8 mouse cellular contexts compared by ENCODE assay signal in genomic region chr9:75546885-75547553, GRCm38 (mm10). TPM values are rescaled to one million over a fixed set of nuclear protein-coding genes. Genes with fewer than 3 reads are reported as not detected.
A peak's percentile ranks its signal among the peaks of the same experiment; 100 is the strongest.
DNase-seq lines count a peak whose midpoint lies in the region; ATAC-seq and TF ChIP-seq lines count a peak whose summit lies in the region.

No protein-coding gene starts in this region.

- no peak for TF ChIP-seq CTCF in lung, postnatal 0 days (IDR thresholded peaks at IDR 0.05)

- peak overlapping the region; percentile 82 for H3K27ac ChIP-seq in lung, postnatal 0 days (ENCODE audit: low read length)
- H3K27ac ChIP-seq in stomach, embryonic 15.5 days = peak overlapping the region; percentile 13; the same call in 1 of the 2 replicates
- H3K27ac ChIP-seq in forebrain, embryonic 10.5 days = no peak overlapping the region

- H3K4me2 ChIP-seq in lung, postnatal 0 days (replicated peaks; ENCODE audit: low read depth, low read length) = no peak overlapping the region
- no peak overlapping the region for H3K4me2 ChIP-seq in stomach, embryonic 15.5 days

- H3K36me3 ChIP-seq in lung, postnatal 0 days (ENCODE audit: insufficient read depth, low read length) = no peaks in the 10 kb centered on the region
- H3K36me3 ChIP-seq in stomach, embryonic 15.5 days = no peaks in the 10 kb centered on the region
- no peaks in the 10 kb centered on the region; the same call in 1 of the 2 replicates for H3K36me3 ChIP-seq in forebrain, embryonic 10.5 days (replicated peaks)

- 17% methylated on average over 12 of the region's 12 CpGs for WGBS in lung, postnatal 0 days
- WGBS in stomach, embryonic 15.5 days = 64% methylated on average over 12 of the region's 12 CpGs
- 88% methylated on average over 12 of the region's 12 CpGs for WGBS in forebrain, embryonic 10.5 days

- H3K27me3 ChIP-seq in lung, postnatal 0 days (replicated peaks; ENCODE audit: insufficient read depth, low read length) = no peaks in the 10 kb centered on the region
- no peaks in the 10 kb centered on the region for H3K27me3 ChIP-seq in stomach, embryonic 15.5 days (replicated peaks)
- H3K27me3 ChIP-seq in forebrain, embryonic 10.5 days (ENCODE audit: poor library complexity, severe bottlenecking) = no peaks in the 10 kb centered on the region

- no peaks in the 10 kb centered on the region for H3K9me3 ChIP-seq in lung, postnatal 0 days (ENCODE audit: low read length)
- no peaks in the 10 kb centered on the region for H3K9me3 ChIP-seq in stomach, embryonic 15.5 days
- H3K9me3 ChIP-seq in forebrain, embryonic 10.5 days = peaks cover 9% of the 10 kb centered on the region

- H3K4me1 ChIP-seq in lung, postnatal 0 days (ENCODE audit: insufficient read depth, low read depth, low read length) = peaks cover 36% of the 10 kb centered on the region; the same call in 1 of the 2 replicates
- peaks cover 12% of the 10 kb centered on the region; the same call in 1 of the 2 replicates for H3K4me1 ChIP-seq in stomach, embryonic 15.5 days
- peaks cover 15% of the 10 kb centered on the region for H3K4me1 ChIP-seq in forebrain, embryonic 10.5 days

- ATAC-seq in lung, postnatal 0 days = peak; percentile 96
- ATAC-seq in stomach, embryonic 15.5 days (ENCODE audit: insufficient read depth, low FRiP score, low read depth) = peak; percentile 65; the same call in 1 of the 2 replicates

- DNase-seq in thymus, postnatal 4 days = peak; percentile 32
- no peak for DNase-seq in thymus, postnatal 10 days (ENCODE audit: low spot score in 2 of 2)
- DNase-seq in gastrocnemius, adult 8-10 months (ENCODE audit: low spot score in 2 of 2) = peak; percentile 77 to 80
- peak; percentile 74 for DNase-seq in kidney, adult 11 months
- DNase-seq in lung, postnatal 0 days (ENCODE audit: low spot score) = peak; percentile 96
- no peak for DNase-seq in layer of hippocampus, postnatal 10 days (ENCODE audit: low spot score in 2 of 2)
- DNase-seq in forebrain, embryonic 10.5 days (ENCODE audit: extremely low spot score, low spot score) = no peak

- H3K9ac ChIP-seq in lung, postnatal 0 days (replicated peaks; ENCODE audit: low read depth) = no peak overlapping the region
- H3K9ac ChIP-seq in stomach, embryonic 15.5 days = no peak overlapping the region

- peak; percentile 94 for TF ChIP-seq EP300 in lung, postnatal 0 days (IDR thresholded peaks at IDR 0.05)

- H3K4me3 ChIP-seq in lung, postnatal 0 days (ENCODE audit: low read depth, low read length) = no peak overlapping the region
- H3K4me3 ChIP-seq in stomach, embryonic 15.5 days (replicated peaks) = no peak overlapping the region
- no peak overlapping the region for H3K4me3 ChIP-seq in forebrain, embryonic 10.5 days

RNA-seq across cellular contexts. Expression of gene Tmod3, which starts 12.4 kb away (rescaled TPM):
- total RNA-seq in gastrocnemius, adult 8-10 months (2022) = 10 to 100 TPM; 12.8 to 16.0 (median 14.7) TPM
- 183 and 213 TPM in 2 replicates for polyA plus RNA-seq in lung, postnatal 0 days (2015; fragmentation: Nextera tagmentation; extraction: Ambion mirVana)
- 138 and 153 TPM in 2 replicates for polyA plus RNA-seq in stomach, embryonic 15.5 days (2015; fragmentation: Nextera tagmentation; extraction: Ambion mirVana)
- total RNA-seq in layer of hippocampus, postnatal 10 days (2021) = 10 to 100 TPM; 68.7 to 70.2 TPM
- 85.5 and 89.7 TPM in 2 replicates for polyA plus RNA-seq in forebrain, embryonic 10.5 days (2016; fragmentation: Nextera tagmentation; extraction: Ambion mirVana)

Comparison
In these comparisons a context has a peak if more than half of its experiments do, and no peak if none do; other contexts are left out.
1. DNase-seq: peak in thymus, postnatal 4 days (single experiment), gastrocnemius, adult 8-10 months (2 of 2), kidney, adult 11 months (single experiment) and lung, postnatal 0 days (single experiment); none in thymus, postnatal 10 days (0 of 2), layer of hippocampus, postnatal 10 days (0 of 2) and forebrain, embryonic 10.5 days (single experiment).